Mouse (Mus musculus): ENCODE measurements at regions not wholly inside any gene's neighbourhood (a gene's known extent, or its start where the extent isn't known, plus 50 kb on each side); places are given as distances from the start of the nearest gene placed in this dataset.

- no peak for DNase-seq (ENCODE audit: low spot score)
These were observed 267.3 kb downstream of the Gm826 start for GRCm38 (mm10) chr2:160066491-160067303.

GRCm38 (mm10) chr2:160062148-160062937, 271.6 kb downstream of the Gm826 start:
- no peak for DNase-seq (ENCODE audit: low spot score)

GRCm38 (mm10) chr2:160060091-160060490, 273.9 kb downstream of the Gm826 start:
- no peak for DNase-seq (ENCODE audit: low spot score)

- no peak for DNase-seq (ENCODE audit: low spot score)
These were observed 276.8 kb downstream of the Gm826 start for GRCm38 (mm10) chr2:160057211-160057610.

- no peak for DNase-seq (ENCODE audit: low spot score)
These were observed 279.6 kb downstream of the Gm826 start for GRCm38 (mm10) chr2:160054411-160054810.

- DNase-seq (ENCODE audit: low spot score), result no peak
These were observed 285.7 kb downstream of the Gm826 start for GRCm38 (mm10) chr2:160048286-160048685.

GRCm38 (mm10) chr2:160046881-160047543, 286.9 kb downstream of the Gm826 start:
- no peak for DNase-seq (ENCODE audit: low spot score)

- no peak for DNase-seq (ENCODE audit: low spot score)
These were observed 289.4 kb downstream of the Gm826 start for GRCm38 (mm10) chr2:160044591-160044990.

GRCm38 (mm10) chr2:160044184-160044583, 289.8 kb downstream of the Gm826 start:
- DNase-seq (ENCODE audit: low spot score), result no peak

GRCm38 (mm10) chr2:160029432-160029831, 304.5 kb downstream of the Gm826 start:
- DNase-seq (ENCODE audit: low spot score), result no peak

GRCm38 (mm10) chr2:160028459-160028858, 305.5 kb downstream of the Gm826 start:
- no peak for DNase-seq (ENCODE audit: low spot score)

GRCm38 (mm10) chr2:160025911-160026310, 308.1 kb downstream of the Gm826 start:
- no peak for DNase-seq (ENCODE audit: low spot score)

GRCm38 (mm10) chr2:160021541-160021940, 312.4 kb downstream of the Gm826 start:
- DNase-seq (ENCODE audit: low spot score), result no peak

- no peak for DNase-seq (ENCODE audit: low spot score)
These were observed 313.1 kb downstream of the Gm826 start for GRCm38 (mm10) chr2:160020876-160021275.

- no peak for DNase-seq (ENCODE audit: low spot score)
These were observed 316.7 kb downstream of the Gm826 start for GRCm38 (mm10) chr2:160017020-160017812.

- DNase-seq (ENCODE audit: low spot score), result no peak
These were observed 322.5 kb downstream of the Gm826 start for GRCm38 (mm10) chr2:160011421-160011820.

GRCm38 (mm10) chr2:160002695-160003094, 331.3 kb downstream of the Gm826 start:
- DNase-seq (ENCODE audit: low spot score), result no peak

GRCm38 (mm10) chr2:160000449-160000848, 333.5 kb downstream of the Gm826 start:
- DNase-seq (ENCODE audit: low spot score), result peak; percentile 10

GRCm38 (mm10) chr2:159997395-159997794, 336.6 kb downstream of the Gm826 start:
- no peak for DNase-seq (ENCODE audit: low spot score)

GRCm38 (mm10) chr2:159994490-159994889, 339.5 kb downstream of the Gm826 start:
- no peak for DNase-seq (ENCODE audit: low spot score)

GRCm38 (mm10) chr2:159986719-159987118, 347.2 kb downstream of the Gm826 start:
- no peak for DNase-seq (ENCODE audit: low spot score)

GRCm38 (mm10) chr2:159981694-159982093, 352.3 kb downstream of the Gm826 start:
- DNase-seq (ENCODE audit: low spot score), result no peak

Measured in layer of hippocampus, adult 9-10 months (tissue).